Mouse (Mus musculus) liver, postnatal 0 days (tissue): ENCODE measurements around the gene Atad3a. TPM values are rescaled to one million over a fixed set of nuclear protein-coding genes. Genes with fewer than 3 reads are reported as not detected.

Experiments
- ATAC-seq: fragments of 200-750 bp; cut with Nextera tagmentation; 2 replicates; pipeline ENCODE4 v1.8.0; 2017; ENCODE audit warnings: mild to moderate bottlenecking, moderate library complexity
- DNase-seq: peaks from one replicate; pipeline ENCODE4 v3.0.0-alpha.2; 2016
- H3K27ac ChIP-seq: fragments of 300-500 bp; sonication (generic); 2 replicates; pipeline ENCODE4 v1.5.1; 2014; ENCODE audit warnings: antibody characterized with exemption, moderate library complexity, mild to moderate bottlenecking, low read depth
- H3K27me3 ChIP-seq: fragments of 300-500 bp; sonication (generic); 2 replicates; pipeline ENCODE4 v1.6.1; 2014; ENCODE audit warnings: low read length, control low read depth, mixed read lengths; ENCODE audit not compliant: insufficient read depth
- H3K36me3 ChIP-seq: fragments of 300-500 bp; sonication (generic); replicated peaks from 2 replicates; pipeline ENCODE4 v1.6.1; 2014; ENCODE audit warnings: mild to moderate bottlenecking, control low read depth, low read length, moderate library complexity, mixed read lengths; ENCODE audit not compliant: insufficient read depth
- H3K4me1 ChIP-seq: fragments of 300-500 bp; sonication (generic); 2 replicates; pipeline ENCODE4 v1.6.1; 2014; ENCODE audit warnings: antibody characterized with exemption, mild to moderate bottlenecking, control low read depth; ENCODE audit not compliant: insufficient read depth
- H3K4me2 ChIP-seq: fragments of 300-500 bp; sonication (generic); 2 replicates; pipeline ENCODE4 v1.6.1; 2014; ENCODE audit warnings: low read depth, mild to moderate bottlenecking, low read length, moderate library complexity, mixed read lengths
- H3K4me3 ChIP-seq: fragments of 300-500 bp; sonication (generic); 2 replicates; pipeline ENCODE4 v1.5.1; 2014; ENCODE audit warnings: low read depth, low read length
- H3K9ac ChIP-seq: fragments of 300-500 bp; sonication (generic); replicated peaks from 2 replicates; pipeline ENCODE4 v1.6.1; 2014; ENCODE audit warnings: mild to moderate bottlenecking, moderate library complexity
- H3K9me3 ChIP-seq: fragments of 300-500 bp; sonication (generic); 2 replicates; pipeline ENCODE4 v1.6.1; 2016; ENCODE audit warnings: mild to moderate bottlenecking, control low read depth, low read length, mixed read lengths
- CTCF ChIP-seq: sonication (generic); IDR thresholded peaks from 2 replicates; pipeline ENCODE4 v1.5.1; 2016; ENCODE audit warnings: antibody characterized with exemption, low read depth
- EP300 ChIP-seq: IDR thresholded peaks from 2 replicates; pipeline ENCODE4 v1.6.1; 2016; ENCODE audit warnings: antibody characterized with exemption, low read depth, mild to moderate bottlenecking
- WGBS: fragments of 180-500 bp; shearing (Covaris S2); extraction: QIAGEN DNeasy Blood & Tissue Kit; methylation state at CpG from one replicate; pipeline ENCODE4 v1.1.7; 2014; ENCODE audit not compliant: insufficient replicate concordance; 5-methylcytosine and 5-hydroxymethylcytosine counted together
- polyA plus RNA-seq: library from polyadenylated mRNA; unstranded; fragments of >200 nt; fragmentation: Nextera tagmentation; extraction: Ambion mirVana; gene quantifications from 2 replicates; pipeline ENCODE4 v1.2.1, GENCODE M21; 2015

Gene Atad3a
- polyA plus RNA-seq, 1 experiment from 2014 or later: 44.7 TPM

- H3K9me3 ChIP-seq: no peaks in the 10 kb centered on the region
Measured at GRCm38 (mm10) chr4:155785246-155785645, 24.4 kb upstream of the Atad3a start.

GRCm38 (mm10) chr4:155784081-155784701 lies 23.3 kb upstream of the Atad3a start:
- peak; percentile 76 for DNase-seq

More at GRCm38 (mm10) chr4:155785246-155785645, 24.4 kb upstream of the Atad3a start:
- DNase-seq (no peak), ATAC-seq (no peak)
- WGBS: 80% methylated on average over 10 of the region's 10 CpGs
- TF ChIP-seq EP300 (no peak), CTCF (no peak)
- Histone ChIP-seq H3K27me3 (peaks cover 3% of the 10 kb centered on the region; the same call in 1 of the 2 replicates), H3K4me3 (no peak overlapping the region), H3K36me3 (no peaks in the 10 kb centered on the region), H3K9ac (no peak overlapping the region; the same call in 1 of the 2 replicates), H3K4me1 (peaks cover 17% of the 10 kb centered on the region), H3K4me2 (0 out of 2 replicates have a peak overlapping the region, but pooled peaks have one; percentile 9), H3K27ac (peak overlapping the region; percentile 14; the same call in 1 of the 2 replicates)

GRCm38 (mm10) chr4:155783486-155784080 lies 22.7 kb upstream of the Atad3a start:
- H3K27ac ChIP-seq: peak overlapping the region; percentile 77

More at GRCm38 (mm10) chr4:155784081-155784701, 23.3 kb upstream of the Atad3a start:
- peak overlapping the region; percentile 77 for H3K27ac ChIP-seq
- ATAC-seq: peak; percentile 72
- WGBS: under 1% methylated on average over 51 of the region's 52 CpGs
- H3K9ac ChIP-seq: peak overlapping the region; percentile 68
- H3K9me3 ChIP-seq: no peaks in the 10 kb centered on the region
- H3K4me2 ChIP-seq: peak overlapping the region; percentile 86
- H3K4me1 ChIP-seq: peaks cover 17% of the 10 kb centered on the region
- H3K4me3 ChIP-seq: peak overlapping the region; percentile 66
- H3K27me3 ChIP-seq: peaks cover 3% of the 10 kb centered on the region; the same call in 1 of the 2 replicates
- no peaks in the 10 kb centered on the region for H3K36me3 ChIP-seq
- TF ChIP-seq CTCF (peak; percentile 78), EP300 (no peak)

GRCm38 (mm10) chr4:155780895-155781294 lies 20.0 kb upstream of the Atad3a start:
- no peak overlapping the region for H3K9ac ChIP-seq
- WGBS: 48% methylated on average over 6 of the region's 6 CpGs
- peaks cover 8% of the 10 kb centered on the region; the same call in 1 of the 2 replicates for H3K27me3 ChIP-seq
- TF ChIP-seq EP300 (no peak), CTCF (no peak)
- H3K27ac ChIP-seq: no peak overlapping the region
- peaks cover 21% of the 10 kb centered on the region for H3K4me1 ChIP-seq
- no peaks in the 10 kb centered on the region for H3K9me3 ChIP-seq
- no peak for ATAC-seq
- no peak for DNase-seq
- no peak overlapping the region for H3K4me3 ChIP-seq
- no peak overlapping the region for H3K4me2 ChIP-seq
- no peaks in the 10 kb centered on the region for H3K36me3 ChIP-seq

More at GRCm38 (mm10) chr4:155783486-155784080, 22.7 kb upstream of the Atad3a start:
- no peaks in the 10 kb centered on the region for H3K9me3 ChIP-seq
- TF ChIP-seq EP300 (no peak), CTCF (no peak)
- H3K4me1 ChIP-seq: peaks cover 17% of the 10 kb centered on the region
- 35% methylated on average over 16 of the region's 16 CpGs for WGBS
- ATAC-seq (peak; percentile 61), DNase-seq (no peak)
- H3K36me3 ChIP-seq: no peaks in the 10 kb centered on the region
- H3K27me3 ChIP-seq: peaks cover 3% of the 10 kb centered on the region; the same call in 1 of the 2 replicates
- H3K4me2 ChIP-seq: peak overlapping the region; percentile 86
- H3K4me3 ChIP-seq: peak overlapping the region; percentile 66
- peak overlapping the region; percentile 68 for H3K9ac ChIP-seq

- Histone ChIP-seq H3K4me1 (peaks cover 17% of the 10 kb centered on the region), H3K4me3 (no peak overlapping the region), H3K36me3 (no peaks in the 10 kb centered on the region), H3K4me2 (no peak overlapping the region), H3K9ac (no peak overlapping the region), H3K27ac (no peak overlapping the region), H3K9me3 (no peaks in the 10 kb centered on the region), H3K27me3 (peaks cover 14% of the 10 kb centered on the region)
- DNase-seq: no peak
- no peak for TF ChIP-seq CTCF
- TF ChIP-seq EP300: no peak
- WGBS: 79% methylated on average over 4 of the region's 4 CpGs
- ATAC-seq: no peak
Measured at GRCm38 (mm10) chr4:155779498-155779897, 18.6 kb upstream of the Atad3a start.

- Histone ChIP-seq H3K27me3 (peaks cover 25% of the 10 kb centered on the region), H3K27ac (no peak overlapping the region), H3K9ac (no peak overlapping the region), H3K4me3 (no peak overlapping the region), H3K4me2 (no peak overlapping the region), H3K4me1 (peaks cover 18% of the 10 kb centered on the region; the same call in 1 of the 2 replicates), H3K9me3 (no peaks in the 10 kb centered on the region), H3K36me3 (no peaks in the 10 kb centered on the region)
- TF ChIP-seq EP300: no peak
- TF ChIP-seq CTCF: no peak
- WGBS: 58% methylated on average over 2 of the region's 2 CpGs
- ATAC-seq: no peak
- DNase-seq: no peak
Measured at GRCm38 (mm10) chr4:155777816-155778215, 16.9 kb upstream of the Atad3a start.
